Mouse (Mus musculus) kidney, postnatal 0 days (tissue): ENCODE measurements around the gene Sult4a1. TPM values are rescaled to one million over a fixed set of nuclear protein-coding genes. Genes with fewer than 3 reads are reported as not detected.
A peak's percentile ranks its signal among the peaks of the same experiment; 100 is the strongest.

Source experiments
- ATAC-seq: fragments of 200-750 bp; cut with Nextera tagmentation; replicated peaks from 2 replicates; pipeline ENCODE4 v1.8.0; 2017; ENCODE audit warnings: low read depth, moderate number of reproducible peaks, moderate TSS enrichment, moderate library complexity; ENCODE audit not compliant: low FRiP score
- DNase-seq: peaks from one replicate; pipeline ENCODE4 v3.0.0-alpha.2; 2016; ENCODE audit warnings: low spot score
- H3K27ac ChIP-seq: fragments of 300-500 bp; sonication (generic); 2 replicates; pipeline ENCODE4 v1.5.1; 2014; ENCODE audit warnings: mild to moderate bottlenecking
- H3K27me3 ChIP-seq: fragments of 300-500 bp; sonication (generic); 2 replicates; pipeline ENCODE4 v1.6.1; 2014; ENCODE audit warnings: low read length, mixed read lengths; ENCODE audit not compliant: insufficient read depth
- H3K36me3 ChIP-seq: fragments of 300-500 bp; sonication (generic); 2 replicates; pipeline ENCODE4 v1.6.1; 2014; ENCODE audit warnings: low read length, mixed read lengths; ENCODE audit not compliant: insufficient read depth
- H3K4me1 ChIP-seq: fragments of 300-500 bp; sonication (generic); replicated peaks from 2 replicates; pipeline ENCODE4 v1.6.1; 2014; ENCODE audit warnings: antibody characterized with exemption, low read length, mixed read lengths; ENCODE audit not compliant: insufficient read depth
- H3K4me2 ChIP-seq: fragments of 300-500 bp; sonication (generic); 2 replicates; pipeline ENCODE4 v1.6.1; 2014; ENCODE audit warnings: mild to moderate bottlenecking, low read length, moderate library complexity, mixed read lengths
- H3K4me3 ChIP-seq: fragments of 300-500 bp; sonication (generic); replicated peaks from 2 replicates; pipeline ENCODE4 v1.5.1; 2014; ENCODE audit warnings: low read depth, low read length
- H3K9ac ChIP-seq: fragments of 300-500 bp; sonication (generic); 2 replicates; pipeline ENCODE4 v1.6.1; 2014; ENCODE audit warnings: low read depth, low read length
- H3K9me3 ChIP-seq: fragments of 300-500 bp; sonication (generic); replicated peaks from 2 replicates; pipeline ENCODE4 v1.6.1; 2016; ENCODE audit warnings: low read length, inconsistent platforms, mixed read lengths
- CTCF ChIP-seq: IDR thresholded peaks from 2 replicates; pipeline ENCODE4 v1.5.1; 2016; ENCODE audit warnings: antibody characterized with exemption, low read depth, mild to moderate bottlenecking, moderate library complexity
- WGBS: fragments of 180-500 bp; shearing (Covaris S2); extraction: QIAGEN DNeasy Blood & Tissue Kit; methylation state at CpG from one replicate; pipeline ENCODE4 v1.1.7; 2014; 5-methylcytosine and 5-hydroxymethylcytosine counted together
- polyA plus RNA-seq: library from polyadenylated mRNA; unstranded; fragments of >200 nt; fragmentation: Nextera tagmentation; extraction: Ambion mirVana; gene quantifications from 2 replicates; pipeline ENCODE4 v1.2.1, GENCODE M21; 2015

Sult4a1 gene
- polyA plus RNA-seq, 1 experiment from 2014 or later: 0.34 TPM

DNA sequence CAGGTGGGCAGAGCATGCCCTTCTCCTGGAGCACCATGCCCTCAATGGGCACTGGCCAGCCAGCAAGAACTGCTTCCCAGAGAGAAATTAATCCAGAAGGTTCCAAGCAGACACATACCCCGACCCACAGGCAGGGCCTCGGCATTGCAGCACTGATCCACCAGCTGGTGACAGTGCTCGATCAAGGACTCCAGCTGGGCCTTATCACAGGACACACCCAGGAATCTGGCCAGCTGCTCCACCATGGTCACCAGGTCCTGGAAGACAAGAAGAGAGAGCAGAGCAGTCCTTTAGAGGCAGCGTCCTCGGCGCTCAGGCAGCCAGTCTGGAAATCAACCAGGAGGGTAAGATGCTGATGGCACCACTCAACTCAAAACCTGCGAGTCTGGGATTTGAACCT is 25.5 kb downstream of the Sult4a1 start:
- 62% methylated on average over 7 of the region's 7 CpGs for WGBS
- DNase-seq: no peak
- H3K36me3 ChIP-seq: no peaks in the 10 kb centered on the region
- no peak overlapping the region for H3K27ac ChIP-seq
- H3K9me3 ChIP-seq: no peaks in the 10 kb centered on the region
- no peak overlapping the region for H3K4me2 ChIP-seq
- no peaks in the 10 kb centered on the region for H3K4me1 ChIP-seq
- 0 out of 2 replicates have a peak, but pooled peaks cover 4% of the 10 kb centered on the region for H3K27me3 ChIP-seq
- no peak overlapping the region for H3K9ac ChIP-seq
- no peak overlapping the region for H3K4me3 ChIP-seq
- TF ChIP-seq CTCF: no peak
- ATAC-seq: no peak

DNA sequence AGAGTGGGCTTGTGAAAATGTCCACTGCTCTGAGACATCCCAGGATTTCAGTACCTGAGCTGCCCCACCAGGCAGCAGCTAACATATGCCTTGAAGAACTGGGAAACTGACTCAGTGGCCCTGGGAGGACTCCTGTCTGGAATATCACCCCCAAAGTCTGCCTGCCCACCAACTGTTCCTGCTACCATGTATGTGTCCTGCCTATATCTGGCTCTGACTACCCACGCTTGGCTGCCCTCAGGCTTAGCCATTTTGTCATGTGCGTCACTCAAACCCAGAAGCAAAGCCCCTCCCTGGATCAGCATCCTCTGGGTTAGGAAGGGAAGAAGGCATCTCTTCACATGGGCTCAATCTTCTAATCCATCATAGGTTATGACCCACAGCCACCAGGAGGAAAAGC is 26.0 kb downstream of the Sult4a1 start:
- Histone ChIP-seq H3K4me1 (no peaks in the 10 kb centered on the region), H3K4me3 (no peak overlapping the region), H3K27ac (no peak overlapping the region), H3K9ac (no peak overlapping the region), H3K27me3 (0 out of 2 replicates have a peak, but pooled peaks cover 9% of the 10 kb centered on the region), H3K4me2 (no peak overlapping the region), H3K9me3 (no peaks in the 10 kb centered on the region), H3K36me3 (no peaks in the 10 kb centered on the region)
- DNase-seq (no peak), ATAC-seq (no peak)
- WGBS: 79% methylated on average over 2 of the region's 2 CpGs
- no peak for TF ChIP-seq CTCF

DNA sequence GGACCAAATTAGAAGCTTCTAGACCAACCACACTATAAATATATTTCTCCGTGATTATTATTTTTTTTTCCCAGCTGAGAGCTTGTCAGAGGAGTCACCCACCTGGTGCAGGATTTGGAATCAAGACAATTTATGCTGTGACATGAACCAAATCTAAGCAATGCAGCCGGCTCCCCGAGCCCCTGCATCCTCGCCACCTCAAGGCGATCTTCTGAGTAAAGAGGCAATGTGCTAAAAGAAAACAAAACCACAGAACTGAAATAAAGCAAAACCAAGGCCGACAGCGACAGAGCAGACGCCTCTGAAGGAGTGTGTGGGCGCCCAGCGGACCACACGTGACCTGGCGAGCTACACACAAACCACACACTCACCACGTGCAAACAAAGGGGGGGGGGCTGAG is 26.9 kb downstream of the Sult4a1 start:
- 52% methylated on average over 13 of the region's 13 CpGs for WGBS
- Histone ChIP-seq H3K4me1 (no peaks in the 10 kb centered on the region), H3K36me3 (no peaks in the 10 kb centered on the region), H3K9me3 (no peaks in the 10 kb centered on the region), H3K27ac (no peak overlapping the region), H3K27me3 (0 out of 2 replicates have a peak, but pooled peaks cover 10% of the 10 kb centered on the region), H3K4me3 (no peak overlapping the region), H3K4me2 (no peak overlapping the region), H3K9ac (no peak overlapping the region)
- DNase-seq: no peak
- no peak for TF ChIP-seq CTCF
- no peak for ATAC-seq

DNA sequence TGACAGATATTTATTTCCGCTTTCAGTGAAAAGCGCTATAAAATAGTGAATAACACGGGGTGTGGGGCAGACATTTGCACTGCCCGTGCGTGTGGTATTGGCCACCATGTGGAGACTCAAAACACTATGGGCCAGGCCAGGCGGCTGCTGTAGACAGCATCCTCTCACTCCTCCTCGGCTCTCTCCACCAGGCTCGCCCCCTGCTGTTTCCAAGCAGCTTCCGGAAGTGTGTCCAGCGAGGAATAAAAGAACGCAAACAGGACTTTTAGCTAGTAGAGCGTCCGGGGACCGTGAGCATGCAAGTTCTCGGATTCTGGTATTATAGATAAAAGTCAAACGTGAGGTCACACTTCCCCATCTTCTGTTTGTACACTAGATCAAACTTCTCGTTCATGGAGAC is 28.4 kb downstream of the Sult4a1 start:
- Histone ChIP-seq H3K4me1 (no peaks in the 10 kb centered on the region), H3K9ac (no peak overlapping the region), H3K27me3 (peaks cover 10% of the 10 kb centered on the region; the same call in 1 of the 2 replicates), H3K4me3 (no peak overlapping the region), H3K36me3 (no peaks in the 10 kb centered on the region), H3K4me2 (no peak overlapping the region), H3K9me3 (no peaks in the 10 kb centered on the region), H3K27ac (no peak overlapping the region)
- DNase-seq: no peak
- no peak for ATAC-seq
- TF ChIP-seq CTCF: no peak
- WGBS: 66% methylated on average over 17 of the region's 17 CpGs

DNA sequence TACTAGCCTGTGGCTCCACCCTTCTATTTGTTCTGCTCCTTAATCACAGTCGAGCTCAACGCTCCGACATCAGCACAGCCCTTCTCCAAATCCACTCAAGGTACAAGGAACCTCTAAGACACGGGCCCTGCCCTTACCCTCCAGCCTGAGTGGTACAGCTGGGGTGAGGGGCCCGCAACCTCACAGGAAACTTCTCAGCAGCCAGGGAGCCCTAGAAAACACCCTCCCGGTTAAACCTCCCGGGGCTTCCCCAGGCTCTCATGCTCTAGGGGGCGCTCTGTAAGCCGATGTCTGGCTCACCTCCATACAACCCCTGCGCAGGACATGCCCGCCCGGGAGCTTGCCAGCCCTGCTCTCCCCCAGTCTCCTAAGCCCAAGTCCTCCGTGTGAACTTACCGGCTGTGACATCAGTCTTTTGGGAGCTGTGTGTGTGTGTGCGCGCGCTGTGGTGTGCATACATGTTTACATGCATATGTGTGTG is 30.8 kb downstream of the Sult4a1 start:
- Histone ChIP-seq H3K4me2 (no peak overlapping the region), H3K36me3 (no peaks in the 10 kb centered on the region), H3K4me3 (no peak overlapping the region), H3K9me3 (no peaks in the 10 kb centered on the region), H3K9ac (no peak overlapping the region), H3K27me3 (peaks cover 19% of the 10 kb centered on the region), H3K4me1 (no peaks in the 10 kb centered on the region), H3K27ac (no peak overlapping the region)
- no peak for ATAC-seq
- WGBS: 20% methylated on average over 17 of the region's 17 CpGs
- DNase-seq: no peak
- no peak for TF ChIP-seq CTCF

DNA sequence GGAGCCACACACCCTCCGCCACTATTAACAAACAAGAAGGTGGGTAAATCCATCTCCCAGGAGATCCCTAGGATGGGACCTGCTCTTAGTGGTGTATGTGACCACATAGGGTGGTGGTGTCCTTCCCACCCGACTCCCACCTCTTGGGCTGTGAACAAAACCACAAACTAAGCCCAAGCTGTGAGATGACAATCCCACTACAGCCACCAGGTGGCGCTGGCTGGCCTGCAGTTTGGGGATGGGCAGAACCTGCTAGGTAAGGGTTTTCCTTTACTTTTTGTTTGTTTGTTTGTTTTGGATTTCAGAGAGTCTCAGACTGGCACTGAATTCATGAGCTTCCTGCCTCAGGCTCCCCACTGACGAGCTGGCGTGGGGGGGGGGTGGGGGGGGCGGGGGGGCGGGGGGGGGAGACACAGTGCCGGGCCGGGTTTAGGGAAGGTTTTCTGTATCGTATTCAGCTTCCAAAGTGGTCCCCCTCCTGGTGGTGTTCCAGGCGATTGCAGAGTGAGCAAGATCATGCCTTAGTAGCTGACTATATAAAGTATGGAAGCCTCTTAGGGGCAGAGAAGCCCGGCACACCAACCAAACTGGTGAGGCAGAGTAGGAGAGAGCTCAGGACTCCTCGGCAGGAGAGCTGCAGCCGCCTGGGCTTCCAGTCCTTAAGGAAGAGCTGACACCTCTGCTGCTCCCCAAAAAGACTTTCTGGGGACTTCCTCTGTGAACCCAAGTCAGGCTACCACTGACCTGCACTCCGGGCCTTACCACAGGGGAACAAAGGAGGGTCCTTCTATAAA is 31.4 kb downstream of the Sult4a1 start:
- Histone ChIP-seq H3K9ac (no peak overlapping the region), H3K4me3 (no peak overlapping the region), H3K27ac (no peak overlapping the region), H3K36me3 (no peaks in the 10 kb centered on the region), H3K27me3 (peaks cover 21% of the 10 kb centered on the region), H3K4me1 (no peaks in the 10 kb centered on the region), H3K4me2 (no peak overlapping the region), H3K9me3 (no peaks in the 10 kb centered on the region)
- peak; percentile 85 for TF ChIP-seq CTCF
- WGBS: 12% methylated on average over 13 of the region's 15 CpGs
- peak; percentile 67 for DNase-seq
- ATAC-seq: 0 out of 2 replicates have a peak, but pooled peaks have one; percentile 34
